Mouse (Mus musculus): ENCODE measurements at regions not wholly inside any gene's neighbourhood (a gene's known extent, or its start where the extent isn't known, plus 50 kb on each side); places are given as distances from the start of the nearest gene placed in this dataset.

GRCm38 (mm10) chr15:93881276-93881675 lies 285.6 kb upstream of the Prickle1 start:
- DNase-seq = no peak
- no peak overlapping the region for H3K4me3 ChIP-seq
- TF ChIP-seq CTCF (IDR thresholded peaks at IDR 0.05) = no peak
- H3K27ac ChIP-seq = no peak overlapping the region
- intact Hi-C loops (cut with DNase I) = no loop called here

- no peak for TF ChIP-seq CTCF (IDR thresholded peaks at IDR 0.05)
- no peak overlapping the region for H3K27ac ChIP-seq
Observed at GRCm38 (mm10) chr15:93880302-93880701, 284.6 kb upstream of the Prickle1 start.

GRCm38 (mm10) chr15:93879006-93879405 lies 283.3 kb upstream of the Prickle1 start:
- intact Hi-C loops (cut with DNase I) = no loop called here
- no peak for DNase-seq
- Histone ChIP-seq H3K27ac (no peak overlapping the region), H3K4me3 (no peak overlapping the region)
- TF ChIP-seq CTCF (IDR thresholded peaks at IDR 0.05) = no peak

More at GRCm38 (mm10) chr15:93880302-93880701, 284.6 kb upstream of the Prickle1 start:
- no peak overlapping the region for H3K4me3 ChIP-seq
- intact Hi-C loops (cut with DNase I) = no loop called here
- DNase-seq = no peak

GRCm38 (mm10) chr15:93876335-93876734 lies 280.6 kb upstream of the Prickle1 start:
- Histone ChIP-seq H3K4me3 (no peak overlapping the region), H3K27ac (no peak overlapping the region)
- no peak for TF ChIP-seq CTCF (IDR thresholded peaks at IDR 0.05)
- no peak for DNase-seq
- intact Hi-C loops (cut with DNase I) = no loop called here

- TF ChIP-seq CTCF (IDR thresholded peaks at IDR 0.05) = no peak
- no peak for DNase-seq
- intact Hi-C loops (cut with DNase I) = no loop called here
- no peak overlapping the region for H3K4me3 ChIP-seq
- no peak overlapping the region for H3K27ac ChIP-seq
Observed at GRCm38 (mm10) chr15:93875685-93876084, 280.0 kb upstream of the Prickle1 start.

GRCm38 (mm10) chr15:93874206-93874605 lies 278.5 kb upstream of the Prickle1 start:
- DNase-seq = no peak
- intact Hi-C loops (cut with DNase I) = no loop called here
- no peak overlapping the region for H3K4me3 ChIP-seq
- no peak overlapping the region for H3K27ac ChIP-seq
- TF ChIP-seq CTCF (IDR thresholded peaks at IDR 0.05) = no peak

GRCm38 (mm10) chr15:93857336-93857901 lies 261.7 kb upstream of the Prickle1 start:
- no peak for TF ChIP-seq CTCF (IDR thresholded peaks at IDR 0.05)
- no peak for DNase-seq
- no peak overlapping the region for H3K27ac ChIP-seq
- no peak overlapping the region for H3K4me3 ChIP-seq
- intact Hi-C loops (cut with DNase I) = no loop called here

GRCm38 (mm10) chr15:93853221-93853620 lies 257.5 kb upstream of the Prickle1 start:
- intact Hi-C loops (cut with DNase I) = no loop called here
- Histone ChIP-seq H3K4me3 (no peak overlapping the region), H3K27ac (no peak overlapping the region)
- DNase-seq = no peak
- no peak for TF ChIP-seq CTCF (IDR thresholded peaks at IDR 0.05)

- Histone ChIP-seq H3K4me3 (no peak overlapping the region), H3K27ac (no peak overlapping the region)
- intact Hi-C loops (cut with DNase I) = no loop called here
- no peak for TF ChIP-seq CTCF (IDR thresholded peaks at IDR 0.05)
- no peak for DNase-seq
Observed at GRCm38 (mm10) chr15:93852126-93852525, 256.4 kb upstream of the Prickle1 start.

GRCm38 (mm10) chr15:93850388-93850787 lies 254.7 kb upstream of the Prickle1 start:
- intact Hi-C loops (cut with DNase I) = no loop called here
- no peak overlapping the region for H3K27ac ChIP-seq
- no peak overlapping the region for H3K4me3 ChIP-seq
- TF ChIP-seq CTCF (IDR thresholded peaks at IDR 0.05) = no peak
- no peak for DNase-seq

GRCm38 (mm10) chr15:93848830-93849229 lies 253.1 kb upstream of the Prickle1 start:
- TF ChIP-seq CTCF (IDR thresholded peaks at IDR 0.05) = no peak
- intact Hi-C loops (cut with DNase I) = no loop called here
- H3K27ac ChIP-seq = no peak overlapping the region
- H3K4me3 ChIP-seq = no peak overlapping the region
- DNase-seq = no peak

- DNase-seq = no peak
- TF ChIP-seq CTCF (IDR thresholded peaks at IDR 0.05) = no peak
- no peak overlapping the region for H3K4me3 ChIP-seq
- no peak overlapping the region for H3K27ac ChIP-seq
- intact Hi-C loops (cut with DNase I) = no loop called here
Observed at GRCm38 (mm10) chr15:93846797-93847196, 251.1 kb upstream of the Prickle1 start.

GRCm38 (mm10) chr15:93845801-93846200 lies 250.1 kb upstream of the Prickle1 start:
- intact Hi-C loops (cut with DNase I) = no loop called here
- Histone ChIP-seq H3K4me3 (no peak overlapping the region), H3K27ac (no peak overlapping the region)
- TF ChIP-seq CTCF (IDR thresholded peaks at IDR 0.05) = no peak
- no peak for DNase-seq

GRCm38 (mm10) chr15:93832956-93833355 lies 237.3 kb upstream of the Prickle1 start:
- intact Hi-C loops (cut with DNase I) = no loop called here
- no peak for DNase-seq
- TF ChIP-seq CTCF (IDR thresholded peaks at IDR 0.05) = no peak
- H3K27ac ChIP-seq = no peak overlapping the region
- no peak overlapping the region for H3K4me3 ChIP-seq

Measured in gastrocnemius, adult 2 months (tissue).